Mouse (Mus musculus) forebrain, embryonic 12.5 days (tissue): ENCODE results near the gene Il17re. TPM values are rescaled to one million over a fixed set of nuclear protein-coding genes. Genes with fewer than 3 reads are reported as not detected.
A peak's percentile ranks its signal among the peaks of the same experiment; 100 is the strongest.

Experiments used
- ATAC-seq: fragments of 200-750 bp; cut with Nextera tagmentation; 2 replicates; pipeline ENCODE4 v1.8.0; 2017; ENCODE audit warnings: moderate TSS enrichment; ENCODE audit not compliant: low FRiP score
- H3K27ac ChIP-seq: fragments of 300-500 bp; sonication (generic); 2 replicates; pipeline ENCODE4 v1.5.1; 2016; ENCODE audit warnings: mild to moderate bottlenecking
- H3K27me3 ChIP-seq: fragments of 300-500 bp; sonication (generic); 2 replicates; pipeline ENCODE4 v1.6.1; 2016; ENCODE audit warnings: mild to moderate bottlenecking
- H3K36me3 ChIP-seq: fragments of 300-500 bp; sonication (generic); replicated peaks from 2 replicates; pipeline ENCODE4 v1.6.1; 2016; ENCODE audit warnings: mild to moderate bottlenecking
- H3K4me1 ChIP-seq: fragments of 300-500 bp; sonication (generic); 2 replicates; pipeline ENCODE4 v1.6.1; 2016
- H3K4me2 ChIP-seq: fragments of 300-500 bp; sonication (generic); 2 replicates; pipeline ENCODE4 v1.6.1; 2016; ENCODE audit warnings: mild to moderate bottlenecking, moderate library complexity
- H3K4me3 ChIP-seq: fragments of 300-500 bp; sonication (generic); replicated peaks from 2 replicates; pipeline ENCODE4 v1.5.1; 2016; ENCODE audit warnings: mild to moderate bottlenecking
- H3K9ac ChIP-seq: fragments of 300-500 bp; sonication (generic); 2 replicates; pipeline ENCODE4 v1.6.1; 2016; ENCODE audit warnings: mild to moderate bottlenecking
- H3K9me3 ChIP-seq: fragments of 300-500 bp; sonication (generic); 2 replicates; pipeline ENCODE4 v1.6.1; 2016
- WGBS: fragments of 180-500 bp; shearing (Covaris S2); methylation state at CpG from one replicate; pipeline ENCODE4 v1.1.7; 2016; 5-methylcytosine and 5-hydroxymethylcytosine counted together
- polyA plus RNA-seq: library from polyadenylated mRNA; unstranded; fragments of >200 nt; fragmentation: Nextera tagmentation; extraction: Ambion mirVana; gene quantifications from 2 replicates; pipeline ENCODE4 v1.2.1, GENCODE M21; 2016

Il17re gene
- polyA plus RNA-seq, 1 experiment from 2014 or later = 0.55 TPM

- WGBS = 70% methylated on average over 7 of the region's 7 CpGs
- Histone ChIP-seq H3K9me3 (no peaks in the 10 kb centered on the region), H3K27me3 (peaks cover 42% of the 10 kb centered on the region), H3K27ac (no peak overlapping the region), H3K4me2 (no peak overlapping the region), H3K9ac (no peak overlapping the region), H3K36me3 (no peaks in the 10 kb centered on the region), H3K4me3 (no peak overlapping the region), H3K4me1 (peaks cover 12% of the 10 kb centered on the region)
- no peak for ATAC-seq
Measured at GRCm38 (mm10) chr6:113477353-113477752, 19.1 kb downstream of the Il17re start.

- H3K9ac ChIP-seq = no peak overlapping the region
- ATAC-seq = no peak
Measured at GRCm38 (mm10) chr6:113478906-113479305, 20.6 kb downstream of the Il17re start.

GRCm38 (mm10) chr6:113480555-113481373 is 22.5 kb downstream of the Il17re start:
- Histone ChIP-seq H3K27ac (no peak overlapping the region), H3K27me3 (peaks cover 44% of the 10 kb centered on the region), H3K4me2 (no peak overlapping the region), H3K4me1 (peaks cover 29% of the 10 kb centered on the region), H3K9ac (no peak overlapping the region), H3K4me3 (no peak overlapping the region), H3K36me3 (no peaks in the 10 kb centered on the region), H3K9me3 (no peaks in the 10 kb centered on the region)
- no peak for ATAC-seq
- whole genome bisulfite sequencing = 66% methylated on average over 18 of the region's 18 CpGs

More at GRCm38 (mm10) chr6:113478906-113479305, 20.6 kb downstream of the Il17re start:
- Histone ChIP-seq H3K4me3 (no peak overlapping the region), H3K9me3 (no peaks in the 10 kb centered on the region), H3K27me3 (peaks cover 44% of the 10 kb centered on the region), H3K27ac (no peak overlapping the region), H3K4me1 (peaks cover 18% of the 10 kb centered on the region), H3K36me3 (no peaks in the 10 kb centered on the region), H3K4me2 (no peak overlapping the region)
- 89% methylated on average over 10 of the region's 10 CpGs for WGBS

GRCm38 (mm10) chr6:113482477-113483099 is 24.3 kb downstream of the Il17re start:
- Histone ChIP-seq H3K4me3 (peak overlapping the region; percentile 69), H3K27me3 (peaks cover 30% of the 10 kb centered on the region), H3K27ac (peak overlapping the region; percentile 87), H3K4me2 (peak overlapping the region; percentile 80), H3K36me3 (0 out of 2 replicates have a peak, but pooled peaks cover 9% of the 10 kb centered on the region), H3K9me3 (no peaks in the 10 kb centered on the region), H3K4me1 (peaks cover 35% of the 10 kb centered on the region), H3K9ac (peak overlapping the region; percentile 69)
- peak; percentile 49 for ATAC-seq
- under 1% methylated on average over 65 of the region's 65 CpGs for WGBS

DNA sequence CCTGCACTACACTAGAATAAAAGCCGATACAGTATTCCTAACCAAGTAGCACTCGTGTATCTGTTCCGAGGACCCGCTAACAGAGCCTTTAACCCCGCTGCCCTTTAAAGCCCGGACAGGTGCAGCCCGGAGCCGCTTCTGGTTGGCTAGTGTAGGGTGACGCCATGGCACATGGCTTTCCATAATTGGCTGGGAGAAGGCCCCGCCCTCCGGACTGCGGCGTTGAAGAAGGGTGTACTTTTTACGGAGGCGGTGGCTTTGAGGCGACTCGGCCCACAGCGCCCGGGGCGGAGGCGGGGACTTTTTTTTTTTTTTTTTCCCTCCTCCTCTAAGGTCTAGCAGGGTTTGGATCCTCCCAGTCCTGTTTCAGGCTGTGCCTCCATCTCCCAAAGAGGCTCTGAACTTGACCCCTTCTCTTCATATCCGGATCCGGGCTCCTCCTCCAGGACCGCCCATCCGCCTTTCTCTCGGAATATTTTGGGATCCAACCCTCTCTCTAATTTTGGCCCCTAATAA is 24.9 kb downstream of the Il17re start, which contains the start of gene Creld1:
TSS of gene Creld1 (plus strand) at position 198 of the 516 bp plus-strand sequence.
- H3K4me3 ChIP-seq = peak within 1 kb of the TSS; percentile 69
- ATAC-seq = peak; percentile 98
- H3K36me3 ChIP-seq = peaks cover 14% of the 10 kb centered on the region; the same call in 1 of the 2 replicates
- H3K4me2 ChIP-seq = peak within 1 kb of the TSS; percentile 80
- H3K27me3 ChIP-seq = peaks cover 30% of the 10 kb centered on the region
- H3K27ac ChIP-seq = peak within 1 kb of the TSS; percentile 87
- peak within 1 kb of the TSS; percentile 72 for H3K9ac ChIP-seq
- WGBS = under 1% methylated on average over 26 of the region's 26 CpGs
- H3K4me1 ChIP-seq = peaks cover 35% of the 10 kb centered on the region
- no peaks in the 10 kb centered on the region for H3K9me3 ChIP-seq

DNA sequence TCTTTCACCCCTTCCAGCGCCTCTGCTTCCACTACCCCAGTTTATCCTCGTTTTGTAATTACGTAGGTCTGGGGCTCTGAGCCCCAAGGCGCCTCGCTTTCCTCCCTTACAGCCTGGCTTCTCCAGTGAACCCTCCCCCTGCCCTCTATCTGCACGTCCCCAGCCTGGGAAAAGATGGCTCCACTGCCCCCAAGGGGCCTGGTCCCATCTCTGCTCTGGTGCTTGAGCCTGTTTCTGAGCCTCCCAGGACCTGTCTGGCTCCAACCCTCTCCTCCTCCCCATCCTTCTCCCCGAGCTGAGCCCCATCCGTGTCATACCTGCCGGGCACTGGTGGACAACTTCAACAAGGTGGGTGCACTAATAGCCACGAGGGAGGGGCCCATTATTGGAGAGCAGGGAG is 25.4 kb downstream of the Il17re start:
- peak overlapping the region; percentile 87 for H3K27ac ChIP-seq
- H3K4me1 ChIP-seq = peaks cover 35% of the 10 kb centered on the region
- peaks cover 20% of the 10 kb centered on the region for H3K36me3 ChIP-seq
- no peaks in the 10 kb centered on the region for H3K9me3 ChIP-seq
- peak overlapping the region; percentile 69 for H3K4me3 ChIP-seq
- peaks cover 28% of the 10 kb centered on the region for H3K27me3 ChIP-seq
- ATAC-seq = peak; percentile 62
- H3K4me2 ChIP-seq = peak overlapping the region; percentile 80
- H3K9ac ChIP-seq = peak overlapping the region; percentile 72
- WGBS = 10% methylated on average over 10 of the region's 10 CpGs

DNA sequence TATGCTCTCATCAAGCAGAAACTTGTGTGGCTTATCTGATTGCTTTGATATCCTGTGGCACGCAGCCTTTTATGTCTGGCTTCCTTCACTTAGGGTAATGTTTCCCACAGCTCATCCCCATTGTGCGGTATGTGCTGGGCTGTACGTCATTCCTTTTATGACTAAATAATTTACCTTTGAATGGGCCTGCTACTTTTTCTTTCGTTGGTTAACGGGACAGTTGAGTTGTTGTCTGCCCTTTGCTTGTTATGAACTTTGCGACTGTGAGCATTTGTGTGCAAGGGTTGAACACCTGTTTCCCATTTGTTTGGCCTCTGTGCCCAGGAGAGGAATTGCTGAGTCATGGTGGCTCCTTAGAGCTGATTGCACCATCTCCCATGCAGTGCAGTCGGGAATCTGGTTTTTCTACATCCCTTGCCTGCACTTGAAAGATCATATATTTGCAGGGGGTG is 28.9 kb downstream of the Il17re start:
- Histone ChIP-seq H3K9me3 (no peaks in the 10 kb centered on the region), H3K27ac (no peak overlapping the region), H3K4me3 (no peak overlapping the region), H3K4me2 (no peak overlapping the region), H3K9ac (no peak overlapping the region), H3K27me3 (peaks cover 8% of the 10 kb centered on the region; the same call in 1 of the 2 replicates), H3K4me1 (peaks cover 25% of the 10 kb centered on the region), H3K36me3 (peaks cover 51% of the 10 kb centered on the region)
- no peak for ATAC-seq
- 58% methylated on average over 7 of the region's 7 CpGs for WGBS

DNA sequence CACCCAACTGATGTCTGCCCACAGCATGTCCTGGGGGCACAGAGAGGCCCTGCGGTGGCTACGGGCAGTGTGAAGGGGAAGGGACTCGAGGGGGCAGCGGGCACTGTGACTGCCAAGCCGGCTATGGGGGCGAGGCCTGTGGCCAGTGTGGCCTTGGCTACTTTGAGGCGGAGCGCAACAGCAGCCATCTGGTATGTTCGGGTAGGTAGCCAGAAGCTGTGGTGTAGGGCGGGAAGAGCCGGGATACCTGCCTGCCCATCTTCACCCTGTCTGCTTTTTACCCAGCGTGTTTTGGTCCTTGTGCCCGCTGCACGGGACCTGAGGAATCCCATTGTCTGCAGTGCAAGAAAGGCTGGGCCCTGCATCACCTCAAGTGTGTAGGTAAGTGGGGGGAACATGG is 31.1 kb downstream of the Il17re start:
- Histone ChIP-seq H3K4me1 (peaks cover 16% of the 10 kb centered on the region), H3K27me3 (0 out of 2 replicates have a peak, but pooled peaks cover 3% of the 10 kb centered on the region), H3K4me3 (no peak overlapping the region), H3K9me3 (no peaks in the 10 kb centered on the region), H3K36me3 (peaks cover 63% of the 10 kb centered on the region), H3K4me2 (no peak overlapping the region), H3K27ac (no peak overlapping the region), H3K9ac (no peak overlapping the region)
- no peak for ATAC-seq
- 94% methylated on average over 14 of the region's 14 CpGs for WGBS

- Histone ChIP-seq H3K4me2 (no peak overlapping the region), H3K9me3 (no peaks in the 10 kb centered on the region), H3K36me3 (peaks cover 56% of the 10 kb centered on the region), H3K27me3 (peaks cover 18% of the 10 kb centered on the region), H3K4me3 (no peak overlapping the region), H3K4me1 (peaks cover 13% of the 10 kb centered on the region), H3K9ac (no peak overlapping the region), H3K27ac (no peak overlapping the region)
- ATAC-seq = no peak
- WGBS = 79% methylated on average over 24 of the region's 24 CpGs
Measured at GRCm38 (mm10) chr6:113492101-113492864, 34.0 kb downstream of the Il17re start.

- Histone ChIP-seq H3K4me2 (peak overlapping the region; percentile 58), H3K9me3 (no peaks in the 10 kb centered on the region), H3K27me3 (peaks cover 18% of the 10 kb centered on the region), H3K36me3 (peaks cover 37% of the 10 kb centered on the region), H3K4me1 (peaks cover 13% of the 10 kb centered on the region), H3K4me3 (peak overlapping the region; percentile 44), H3K27ac (0 out of 2 replicates have a peak overlapping the region, but pooled peaks have one; percentile 13), H3K9ac (peak overlapping the region; percentile 48)
- peak; percentile 71 for ATAC-seq
- 1% methylated on average over 54 of the region's 54 CpGs for WGBS
Measured at GRCm38 (mm10) chr6:113494258-113494788, 36.0 kb downstream of the Il17re start.

- Histone ChIP-seq H3K4me1 (peaks cover 13% of the 10 kb centered on the region), H3K4me2 (peak overlapping the region; percentile 58), H3K27me3 (peaks cover 18% of the 10 kb centered on the region), H3K4me3 (peak overlapping the region; percentile 44), H3K9me3 (no peaks in the 10 kb centered on the region), H3K27ac (no peak overlapping the region), H3K9ac (no peak overlapping the region), H3K36me3 (peaks cover 28% of the 10 kb centered on the region)
- 57% methylated on average over 28 of the region's 28 CpGs for WGBS
- peak; percentile 12; the same call in 1 of the 2 replicates for ATAC-seq
Measured at GRCm38 (mm10) chr6:113495071-113495675, 36.9 kb downstream of the Il17re start.
